Mouse (Mus musculus): ENCODE results near the gene Rab3gap1.

DNA sequence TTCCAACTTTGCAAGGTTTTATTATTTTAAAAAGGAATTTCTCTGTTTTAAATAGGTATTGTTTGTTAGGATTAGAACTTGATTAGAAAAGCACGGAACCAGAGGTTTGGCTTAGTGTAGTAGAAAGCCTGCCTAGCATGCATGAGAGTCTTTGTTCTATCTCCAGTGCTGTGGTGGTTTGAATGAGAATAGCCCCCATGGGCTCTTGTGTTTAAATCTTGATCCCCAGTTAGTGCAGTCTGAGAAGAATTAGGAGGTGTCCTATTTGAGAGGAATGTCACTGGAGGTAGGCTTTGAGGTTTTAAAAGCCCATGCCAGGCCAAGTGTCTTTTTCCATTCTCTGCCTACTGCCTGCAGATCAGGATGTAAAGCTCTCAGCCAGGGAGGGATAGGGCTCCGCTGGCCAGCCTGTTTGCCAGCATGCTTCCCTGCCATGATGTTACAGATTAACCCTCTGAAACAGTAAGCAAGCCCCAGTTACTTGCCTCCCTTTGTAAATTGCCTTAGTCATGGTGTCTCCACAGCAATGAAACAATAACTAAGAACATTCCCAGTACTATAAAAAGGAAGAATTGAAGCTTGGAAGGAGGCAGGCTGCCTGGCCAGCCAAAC, 36.3 kb downstream of the Rab3gap1 start:
- TF ChIP-seq CTCF (IDR thresholded peaks at IDR 0.05) (no peak), EP300 (IDR thresholded peaks at IDR 0.05; ENCODE audit: insufficient read depth, low read depth, low read length) (no peak)

All from heart, adult 2 months (tissue).